Mouse (Mus musculus) forebrain, embryonic 12.5 days (tissue): ENCODE measurements around the gene Kcnn1. TPM values are rescaled to one million over a fixed set of nuclear protein-coding genes. Genes with fewer than 3 reads are reported as not detected.
A peak's percentile ranks its signal among the peaks of the same experiment; 100 is the strongest.

Source experiments
- ATAC-seq: fragments of 200-750 bp; cut with Nextera tagmentation; 2 replicates; pipeline ENCODE4 v1.8.0; 2017; ENCODE audit warnings: moderate TSS enrichment; ENCODE audit not compliant: low FRiP score
- H3K27ac ChIP-seq: fragments of 300-500 bp; sonication (generic); 2 replicates; pipeline ENCODE4 v1.5.1; 2016; ENCODE audit warnings: mild to moderate bottlenecking
- H3K27me3 ChIP-seq: fragments of 300-500 bp; sonication (generic); 2 replicates; pipeline ENCODE4 v1.6.1; 2016; ENCODE audit warnings: mild to moderate bottlenecking
- H3K36me3 ChIP-seq: fragments of 300-500 bp; sonication (generic); replicated peaks from 2 replicates; pipeline ENCODE4 v1.6.1; 2016; ENCODE audit warnings: mild to moderate bottlenecking
- H3K4me1 ChIP-seq: fragments of 300-500 bp; sonication (generic); 2 replicates; pipeline ENCODE4 v1.6.1; 2016
- H3K4me2 ChIP-seq: fragments of 300-500 bp; sonication (generic); 2 replicates; pipeline ENCODE4 v1.6.1; 2016; ENCODE audit warnings: mild to moderate bottlenecking, moderate library complexity
- H3K4me3 ChIP-seq: fragments of 300-500 bp; sonication (generic); replicated peaks from 2 replicates; pipeline ENCODE4 v1.5.1; 2016; ENCODE audit warnings: mild to moderate bottlenecking
- H3K9ac ChIP-seq: fragments of 300-500 bp; sonication (generic); 2 replicates; pipeline ENCODE4 v1.6.1; 2016; ENCODE audit warnings: mild to moderate bottlenecking
- H3K9me3 ChIP-seq: fragments of 300-500 bp; sonication (generic); 2 replicates; pipeline ENCODE4 v1.6.1; 2016
- WGBS: fragments of 180-500 bp; shearing (Covaris S2); methylation state at CpG from one replicate; pipeline ENCODE4 v1.1.7; 2016; 5-methylcytosine and 5-hydroxymethylcytosine counted together
- polyA plus RNA-seq: library from polyadenylated mRNA; unstranded; fragments of >200 nt; fragmentation: Nextera tagmentation; extraction: Ambion mirVana; gene quantifications from 2 replicates; pipeline ENCODE4 v1.2.1, GENCODE M21; 2016

The Kcnn1 gene
- polyA plus RNA-seq, 1 experiment from 2014 or later: 14.4 TPM

- WGBS: 38% methylated on average over 4 of the region's 4 CpGs
- Histone ChIP-seq H3K9me3 (no peaks in the 10 kb centered on the region), H3K4me1 (peaks cover 6% of the 10 kb centered on the region), H3K36me3 (no peaks in the 10 kb centered on the region), H3K27me3 (peaks cover 41% of the 10 kb centered on the region), H3K27ac (no peak overlapping the region), H3K4me3 (no peak overlapping the region), H3K9ac (no peak overlapping the region), H3K4me2 (no peak overlapping the region)
- no peak for ATAC-seq
These were observed 51.0 kb downstream of the Kcnn1 start for GRCm38 (mm10) chr8:70812055-70812454.

- H3K4me2 ChIP-seq: no peak overlapping the region
- H3K27ac ChIP-seq: no peak overlapping the region
- H3K9ac ChIP-seq: no peak overlapping the region
- 79% methylated on average over 20 of the region's 20 CpGs for WGBS
- no peaks in the 10 kb centered on the region for H3K4me1 ChIP-seq
- H3K4me3 ChIP-seq: no peak overlapping the region
- ATAC-seq: no peak
- H3K36me3 ChIP-seq: no peaks in the 10 kb centered on the region
- H3K9me3 ChIP-seq: no peaks in the 10 kb centered on the region
- peaks cover 40% of the 10 kb centered on the region for H3K27me3 ChIP-seq
These were observed 51.9 kb downstream of the Kcnn1 start for GRCm38 (mm10) chr8:70810962-70811680.

- no peak overlapping the region for H3K4me2 ChIP-seq
- H3K36me3 ChIP-seq: no peaks in the 10 kb centered on the region
- WGBS: 86% methylated on average over 8 of the region's 8 CpGs
- H3K4me1 ChIP-seq: peaks cover 5% of the 10 kb centered on the region
- H3K4me3 ChIP-seq: no peak overlapping the region
- ATAC-seq: no peak
- no peak overlapping the region for H3K9ac ChIP-seq
- peaks cover 42% of the 10 kb centered on the region for H3K27me3 ChIP-seq
- H3K9me3 ChIP-seq: no peaks in the 10 kb centered on the region
- H3K27ac ChIP-seq: no peak overlapping the region
These were observed 53.9 kb downstream of the Kcnn1 start for GRCm38 (mm10) chr8:70808955-70809701.

GRCm38 (mm10) chr8:70808239-70808638, 54.8 kb downstream of the Kcnn1 start, which contains the start of gene Il12rb1:
Gene Il12rb1 (plus strand): TSS chr8:70808449.
- no peak within 1 kb of the TSS for H3K27ac ChIP-seq
- no peak for ATAC-seq
- 73% methylated on average over 5 of the region's 5 CpGs for WGBS
- H3K9me3 ChIP-seq: no peaks in the 10 kb centered on the region
- no peak within 1 kb of the TSS for H3K4me2 ChIP-seq
- H3K27me3 ChIP-seq: peaks cover 45% of the 10 kb centered on the region
- H3K4me3 ChIP-seq: no peak within 1 kb of the TSS
- H3K36me3 ChIP-seq: no peaks in the 10 kb centered on the region
- H3K4me1 ChIP-seq: peaks cover 12% of the 10 kb centered on the region
- no peak within 1 kb of the TSS for H3K9ac ChIP-seq

GRCm38 (mm10) chr8:70807304-70807703, 55.8 kb downstream of the Kcnn1 start:
- H3K9me3 ChIP-seq: no peaks in the 10 kb centered on the region
- H3K4me2 ChIP-seq: no peak overlapping the region
- H3K9ac ChIP-seq: no peak overlapping the region
- no peak overlapping the region for H3K27ac ChIP-seq
- no peak overlapping the region for H3K4me3 ChIP-seq
- no peak for ATAC-seq
- WGBS: 47% methylated on average over 1 of the region's 1 CpGs
- peaks cover 53% of the 10 kb centered on the region for H3K27me3 ChIP-seq
- no peaks in the 10 kb centered on the region for H3K36me3 ChIP-seq
- H3K4me1 ChIP-seq: peaks cover 12% of the 10 kb centered on the region

- H3K4me1 ChIP-seq: peaks cover 12% of the 10 kb centered on the region
- no peaks in the 10 kb centered on the region for H3K36me3 ChIP-seq
- peaks cover 61% of the 10 kb centered on the region for H3K27me3 ChIP-seq
- no peak overlapping the region for H3K27ac ChIP-seq
- no peaks in the 10 kb centered on the region for H3K9me3 ChIP-seq
- no peak overlapping the region for H3K9ac ChIP-seq
- no peak overlapping the region for H3K4me2 ChIP-seq
- H3K4me3 ChIP-seq: no peak overlapping the region
- WGBS: 79% methylated on average over 4 of the region's 4 CpGs
- ATAC-seq: no peak
These were observed 56.5 kb downstream of the Kcnn1 start for GRCm38 (mm10) chr8:70806541-70806940.

- WGBS: under 1% methylated on average over 45 of the region's 45 CpGs
- peak; percentile 89 for ATAC-seq
- peak within 1 kb of the TSS; percentile 33 for H3K9ac ChIP-seq
- no peak within 1 kb of the TSS for H3K27ac ChIP-seq
- no peaks in the 10 kb centered on the region for H3K36me3 ChIP-seq
- peak within 1 kb of the TSS; percentile 42 for H3K4me3 ChIP-seq
- H3K4me2 ChIP-seq: peak within 1 kb of the TSS; percentile 61
- H3K27me3 ChIP-seq: peaks cover 71% of the 10 kb centered on the region
- H3K9me3 ChIP-seq: no peaks in the 10 kb centered on the region
- H3K4me1 ChIP-seq: peaks cover 19% of the 10 kb centered on the region
These were observed 58.4 kb downstream of the Kcnn1 start, which contains the start of gene Mast3 for GRCm38 (mm10) chr8:70804481-70805206. Gene Mast3 (minus strand): TSS chr8:70805054.

- H3K9me3 ChIP-seq: no peaks in the 10 kb centered on the region
- peaks cover 19% of the 10 kb centered on the region for H3K4me1 ChIP-seq
- peak overlapping the region; percentile 42 for H3K4me3 ChIP-seq
- 0 out of 2 replicates have a peak overlapping the region, but pooled peaks have one; percentile 33 for H3K9ac ChIP-seq
- H3K36me3 ChIP-seq: no peaks in the 10 kb centered on the region
- ATAC-seq: no peak
- 1% methylated on average over 42 of the region's 47 CpGs for WGBS
- H3K27me3 ChIP-seq: peaks cover 78% of the 10 kb centered on the region
- no peak overlapping the region for H3K27ac ChIP-seq
- H3K4me2 ChIP-seq: peak overlapping the region; percentile 61
These were observed 59.1 kb downstream of the Kcnn1 start for GRCm38 (mm10) chr8:70803761-70804480.

GRCm38 (mm10) chr8:70802786-70803510, 60.1 kb downstream of the Kcnn1 start:
- 74% methylated on average over 11 of the region's 11 CpGs for WGBS
- H3K9me3 ChIP-seq: no peaks in the 10 kb centered on the region
- H3K36me3 ChIP-seq: no peaks in the 10 kb centered on the region
- H3K4me3 ChIP-seq: no peak overlapping the region
- ATAC-seq: no peak
- H3K27me3 ChIP-seq: peaks cover 88% of the 10 kb centered on the region
- no peak overlapping the region for H3K4me2 ChIP-seq
- peaks cover 25% of the 10 kb centered on the region for H3K4me1 ChIP-seq
- no peak overlapping the region for H3K9ac ChIP-seq
- no peak overlapping the region for H3K27ac ChIP-seq

GRCm38 (mm10) chr8:70801830-70802229, 61.2 kb downstream of the Kcnn1 start:
- no peaks in the 10 kb centered on the region for H3K36me3 ChIP-seq
- no peaks in the 10 kb centered on the region for H3K9me3 ChIP-seq
- H3K4me1 ChIP-seq: peaks cover 32% of the 10 kb centered on the region
- H3K27ac ChIP-seq: no peak overlapping the region
- no peak overlapping the region for H3K4me3 ChIP-seq
- H3K27me3 ChIP-seq: peaks cover 91% of the 10 kb centered on the region
- H3K4me2 ChIP-seq: no peak overlapping the region
- no peak for ATAC-seq
- H3K9ac ChIP-seq: no peak overlapping the region
- 81% methylated on average over 1 of the region's 1 CpGs for WGBS

- WGBS: 37% methylated on average over 12 of the region's 15 CpGs
- Histone ChIP-seq H3K9me3 (no peaks in the 10 kb centered on the region), H3K4me2 (no peak overlapping the region), H3K27me3 (peaks cover 87% of the 10 kb centered on the region), H3K36me3 (no peaks in the 10 kb centered on the region), H3K27ac (no peak overlapping the region), H3K4me3 (no peak overlapping the region), H3K9ac (no peak overlapping the region), H3K4me1 (peaks cover 39% of the 10 kb centered on the region)
- no peak for ATAC-seq
These were observed 61.9 kb downstream of the Kcnn1 start for GRCm38 (mm10) chr8:70801156-70801555.
